Mouse (Mus musculus): ENCODE data around the gene Adk. TPM values are rescaled to one million over a fixed set of nuclear protein-coding genes. Genes with fewer than 3 reads are reported as not detected.
"Not testable (repeated sequence)": the region's sequence is repeated elsewhere in the genome, so short reads cannot be mapped to it uniquely, and the experiment has no call there.

Adk gene
- total RNA-seq, 1 experiment = 164 TPM

DNA sequence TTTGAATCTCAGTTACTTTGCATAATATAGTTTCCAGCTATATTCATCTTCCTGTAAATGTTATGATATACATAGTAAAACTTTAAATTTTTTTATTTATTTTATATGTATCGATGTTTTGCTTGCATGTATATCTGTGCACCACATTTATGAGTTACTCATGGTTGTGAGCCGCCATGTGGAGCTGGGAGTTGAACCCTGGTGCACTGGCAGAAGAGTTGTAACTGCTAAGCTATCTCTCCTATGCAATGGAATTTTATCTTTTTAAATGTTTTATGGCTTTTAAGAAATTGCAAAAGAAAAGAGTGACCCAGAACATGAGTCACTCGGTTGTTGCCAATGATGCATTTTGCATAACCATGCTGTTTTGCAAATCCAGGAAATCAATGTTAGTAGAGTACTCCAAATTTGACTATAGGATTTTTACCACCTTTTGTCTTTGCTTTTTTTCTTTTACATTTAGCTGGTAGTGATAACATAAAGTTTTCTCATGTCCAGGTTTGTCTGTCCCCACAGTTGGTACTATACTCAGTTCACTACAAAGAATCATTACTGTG is 38.6 kb downstream of the Adk start:
- DNase-seq (ENCODE audit: low read depth, low spot score) = no peak
- no peaks in the 10 kb centered on the region for H3K9me3 ChIP-seq (ENCODE audit: control insufficient read depth, insufficient read depth, low read depth, low read length)
- peaks cover 7 to 12% of the 10 kb centered on the region in 2 experiments for H3K4me1 ChIP-seq (ENCODE audit: control insufficient read depth in 2 of 2, insufficient read depth in 2 of 2, low read length in 2 of 2, poor library complexity in 1 of 2)
- no peak overlapping the region for H3K27ac ChIP-seq (ENCODE audit: insufficient read depth, low read depth, low read length, poor library complexity, severe bottlenecking)
- H3K4me3 ChIP-seq (ENCODE audit: insufficient read depth in 1 of 2, low read depth in 1 of 2, low read length in 2 of 2, poor library complexity in 1 of 2, severe bottlenecking in 1 of 2) = no peak overlapping the region
- no peak overlapping the region for H3K9ac ChIP-seq (ENCODE audit: insufficient read depth, low read depth, low read length, poor library complexity, severe bottlenecking)
- in situ Hi-C loops (cut with MboI; ENCODE audit: low sequenced_read_pairs in 2 of 2, unreplicated experiment in 2 of 2) = no loop called here
- H3K36me3 ChIP-seq (ENCODE audit: control insufficient read depth, insufficient read depth, low read length, poor library complexity, severe bottlenecking) = peaks cover 2% of the 10 kb centered on the region
- TF ChIP-seq CHD2 (IDR thresholded peaks at IDR 0.05; ENCODE audit: low read depth, low read length) = no peak
- TF ChIP-seq ZNF384 (IDR thresholded peaks at IDR 0.05; ENCODE audit: low read depth, low read length) = no peak
- TF ChIP-seq MAFK (IDR thresholded peaks at IDR 0.05; ENCODE audit: insufficient read depth, low read depth, low read length) = no peak
- TF ChIP-seq HCFC1 (IDR thresholded peaks at IDR 0.05; ENCODE audit: borderline replicate concordance, insufficient read depth, low read length) = no peak
- no peak for TF ChIP-seq ZC3H11A (IDR thresholded peaks at IDR 0.05; ENCODE audit: borderline replicate concordance, low read depth, low read length)

DNA sequence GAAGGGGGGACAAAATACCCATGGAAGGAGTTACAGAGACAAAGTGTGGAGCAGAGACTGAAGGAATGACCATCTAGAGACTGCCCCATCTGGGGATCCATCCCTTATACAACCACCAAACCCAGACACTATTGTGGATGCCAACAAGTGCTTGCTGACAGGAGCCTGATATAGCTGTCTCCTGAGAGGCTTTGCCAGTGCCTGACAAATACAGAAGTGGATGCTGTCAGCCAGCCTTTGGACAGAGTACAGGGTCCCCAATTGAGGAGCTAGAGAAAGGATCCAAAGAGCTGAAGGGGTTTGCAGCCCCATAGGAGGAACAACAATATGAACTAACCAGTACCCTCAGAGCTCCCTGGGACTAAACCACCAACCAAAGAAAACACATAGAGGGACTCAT is 41.8 kb downstream of the Adk start:
- H3K9me3 ChIP-seq (ENCODE audit: control insufficient read depth, insufficient read depth, low read depth, low read length); H3K4me3 ChIP-seq (ENCODE audit: insufficient read depth in 1 of 2, low read depth in 1 of 2, low read length in 2 of 2, poor library complexity in 1 of 2, severe bottlenecking in 1 of 2); H3K9ac ChIP-seq (ENCODE audit: insufficient read depth, low read depth, low read length, poor library complexity, severe bottlenecking); H3K4me1 ChIP-seq (ENCODE audit: control insufficient read depth in 2 of 2, insufficient read depth in 2 of 2, low read length in 2 of 2, poor library complexity in 1 of 2); H3K27ac ChIP-seq (ENCODE audit: insufficient read depth, low read depth, low read length, poor library complexity, severe bottlenecking); H3K36me3 ChIP-seq (ENCODE audit: control insufficient read depth, insufficient read depth, low read length, poor library complexity, severe bottlenecking); in situ Hi-C loops (cut with MboI; ENCODE audit: low sequenced_read_pairs in 2 of 2, unreplicated experiment in 2 of 2); DNase-seq (ENCODE audit: low read depth, low spot score): not testable (repeated sequence)

DNA sequence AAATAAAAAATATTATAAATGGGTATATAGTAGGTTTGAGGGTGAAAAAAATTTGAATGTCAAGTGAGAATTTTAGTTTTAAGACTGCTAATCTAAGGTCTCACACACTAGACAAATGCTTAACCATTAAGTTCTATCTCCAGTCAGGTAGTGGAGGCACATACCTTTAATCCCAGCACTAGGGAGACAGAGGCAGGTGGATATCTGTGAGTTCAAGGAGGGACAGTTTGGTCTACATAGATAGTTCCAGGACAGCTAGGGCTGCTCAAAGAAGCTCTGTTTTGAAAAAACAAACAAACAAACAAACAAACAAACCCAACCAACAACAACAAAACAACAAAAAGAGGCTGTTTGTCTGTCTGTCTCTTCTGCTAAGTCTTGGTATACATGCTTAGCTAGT is 43.9 kb downstream of the Adk start:
- in situ Hi-C loops (cut with MboI; ENCODE audit: low sequenced_read_pairs in 2 of 2, unreplicated experiment in 2 of 2) = no loop called here
- TF ChIP-seq HCFC1 (IDR thresholded peaks at IDR 0.05; ENCODE audit: borderline replicate concordance, insufficient read depth, low read length) = no peak
- TF ChIP-seq ZNF384 (IDR thresholded peaks at IDR 0.05; ENCODE audit: low read depth, low read length) = no peak
- TF ChIP-seq CHD2 (IDR thresholded peaks at IDR 0.05; ENCODE audit: low read depth, low read length) = no peak
- no peak overlapping the region for H3K9ac ChIP-seq (ENCODE audit: insufficient read depth, low read depth, low read length, poor library complexity, severe bottlenecking)
- DNase-seq (ENCODE audit: low read depth, low spot score) = no peak
- H3K36me3 ChIP-seq (ENCODE audit: control insufficient read depth, insufficient read depth, low read length, poor library complexity, severe bottlenecking) = peaks cover 2% of the 10 kb centered on the region
- H3K9me3 ChIP-seq (ENCODE audit: control insufficient read depth, insufficient read depth, low read depth, low read length) = no peaks in the 10 kb centered on the region
- no peak overlapping the region for H3K27ac ChIP-seq (ENCODE audit: insufficient read depth, low read depth, low read length, poor library complexity, severe bottlenecking)
- peaks cover 0 to 2% of the 10 kb centered on the region in 2 experiments; a peak in 1 of 4 replicates for H3K4me1 ChIP-seq (ENCODE audit: control insufficient read depth in 2 of 2, insufficient read depth in 2 of 2, low read length in 2 of 2, poor library complexity in 1 of 2)
- no peak overlapping the region for H3K4me3 ChIP-seq (ENCODE audit: insufficient read depth in 1 of 2, low read depth in 1 of 2, low read length in 2 of 2, poor library complexity in 1 of 2, severe bottlenecking in 1 of 2)

DNA sequence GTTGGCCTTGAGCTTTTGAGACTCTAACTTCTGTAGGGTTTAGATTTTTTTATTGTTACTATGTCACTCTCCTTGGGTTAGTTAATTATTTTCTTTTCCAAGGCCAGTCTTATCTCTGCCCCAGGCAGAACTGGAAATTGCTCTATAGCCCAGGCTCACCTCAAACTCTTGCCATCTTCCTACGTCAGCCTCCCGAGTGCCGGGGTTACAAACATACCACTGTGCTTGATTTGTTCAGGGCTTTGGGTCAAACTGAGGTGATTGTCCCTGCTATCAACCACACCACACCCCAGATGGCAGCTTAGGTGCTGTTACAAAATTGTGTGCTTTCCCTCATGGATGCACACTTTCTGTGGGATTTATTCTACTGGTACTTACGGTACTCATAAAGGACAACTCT is 44.3 kb downstream of the Adk start:
- H3K9ac ChIP-seq (ENCODE audit: insufficient read depth, low read depth, low read length, poor library complexity, severe bottlenecking) = no peak overlapping the region
- no peak overlapping the region for H3K27ac ChIP-seq (ENCODE audit: insufficient read depth, low read depth, low read length, poor library complexity, severe bottlenecking)
- TF ChIP-seq ZC3H11A (IDR thresholded peaks at IDR 0.05; ENCODE audit: borderline replicate concordance, low read depth, low read length) = no peak
- TF ChIP-seq CHD2 (IDR thresholded peaks at IDR 0.05; ENCODE audit: low read depth, low read length) = no peak
- TF ChIP-seq ZNF384 (IDR thresholded peaks at IDR 0.05; ENCODE audit: low read depth, low read length) = no peak
- TF ChIP-seq HCFC1 (IDR thresholded peaks at IDR 0.05; ENCODE audit: borderline replicate concordance, insufficient read depth, low read length) = no peak
- no peak for TF ChIP-seq MAFK (IDR thresholded peaks at IDR 0.05; ENCODE audit: insufficient read depth, low read depth, low read length)
- H3K4me3 ChIP-seq (ENCODE audit: insufficient read depth in 1 of 2, low read depth in 1 of 2, low read length in 2 of 2, poor library complexity in 1 of 2, severe bottlenecking in 1 of 2) = no peak overlapping the region
- H3K9me3 ChIP-seq (ENCODE audit: control insufficient read depth, insufficient read depth, low read depth, low read length) = no peaks in the 10 kb centered on the region
- H3K36me3 ChIP-seq (ENCODE audit: control insufficient read depth, insufficient read depth, low read length, poor library complexity, severe bottlenecking) = peaks cover 2% of the 10 kb centered on the region
- in situ Hi-C loops (cut with MboI; ENCODE audit: low sequenced_read_pairs in 2 of 2, unreplicated experiment in 2 of 2) = no loop called here
- H3K4me1 ChIP-seq (ENCODE audit: control insufficient read depth in 2 of 2, insufficient read depth in 2 of 2, low read length in 2 of 2, poor library complexity in 1 of 2) = peaks cover 0 to 2% of the 10 kb centered on the region in 2 experiments; a peak in 1 of 4 replicates
- no peak for DNase-seq (ENCODE audit: low read depth, low spot score)

DNA sequence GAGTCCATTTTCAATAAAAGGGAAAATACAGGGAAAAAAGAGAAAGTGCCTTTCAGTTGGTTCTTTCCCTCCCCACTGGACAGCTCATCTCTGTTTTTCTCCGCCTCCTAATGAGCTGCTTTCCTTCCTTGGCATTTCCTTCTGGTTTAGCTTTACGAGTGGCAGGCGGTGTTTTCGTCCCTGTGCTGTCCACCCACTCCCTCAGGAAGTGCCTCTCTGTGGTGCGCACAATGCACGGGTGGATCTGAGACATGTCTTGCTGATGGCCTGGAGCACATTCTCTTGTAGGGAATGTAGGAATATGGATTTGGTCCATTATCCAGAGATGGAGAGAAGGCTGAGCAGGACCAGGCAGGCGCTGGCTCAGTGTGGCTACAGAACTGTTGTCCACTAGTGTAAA is 47.0 kb downstream of the Adk start:
- in situ Hi-C loops (cut with MboI; ENCODE audit: low sequenced_read_pairs in 2 of 2, unreplicated experiment in 2 of 2) = no loop called here
- H3K27ac ChIP-seq (ENCODE audit: insufficient read depth, low read depth, low read length, poor library complexity, severe bottlenecking) = no peak overlapping the region
- TF ChIP-seq ZNF384 (IDR thresholded peaks at IDR 0.05; ENCODE audit: low read depth, low read length) (no peak), HCFC1 (IDR thresholded peaks at IDR 0.05; ENCODE audit: borderline replicate concordance, insufficient read depth, low read length) (no peak)
- no peaks in the 10 kb centered on the region for H3K36me3 ChIP-seq (ENCODE audit: control insufficient read depth, insufficient read depth, low read length, poor library complexity, severe bottlenecking)
- DNase-seq (ENCODE audit: low read depth, low spot score) = no peak
- H3K4me1 ChIP-seq (ENCODE audit: control insufficient read depth in 2 of 2, insufficient read depth in 2 of 2, low read length in 2 of 2, poor library complexity in 1 of 2) = peaks cover 0 to 2% of the 10 kb centered on the region in 2 experiments; a peak in 1 of 4 replicates
- no peak overlapping the region for H3K4me3 ChIP-seq (ENCODE audit: insufficient read depth in 1 of 2, low read depth in 1 of 2, low read length in 2 of 2, poor library complexity in 1 of 2, severe bottlenecking in 1 of 2)
- no peak overlapping the region for H3K9ac ChIP-seq (ENCODE audit: insufficient read depth, low read depth, low read length, poor library complexity, severe bottlenecking)
- no peaks in the 10 kb centered on the region for H3K9me3 ChIP-seq (ENCODE audit: control insufficient read depth, insufficient read depth, low read depth, low read length)
